Mouse (Mus musculus) olfactory bulb, adult 2 months (tissue): ENCODE measurements at regions not wholly inside any gene's neighbourhood (a gene's known extent, or its start where the extent isn't known, plus 50 kb on each side); places are given as distances from the start of the nearest gene placed in this dataset.

Source experiments
- H3K27ac ChIP-seq: fragments of 200-500 bp; 2 replicates; pipeline ENCODE4 v1.5.1; 2012; ENCODE audit warnings: low read depth, low read length; ENCODE audit not compliant: insufficient read depth
- H3K4me1 ChIP-seq: fragments of 200-500 bp; 2 replicates; pipeline ENCODE4 v1.6.1; 2012; ENCODE audit warnings: low read length; ENCODE audit not compliant: control insufficient read depth, insufficient read depth
- H3K4me3 ChIP-seq: fragments of 200-500 bp; 2 replicates; pipeline ENCODE4 v1.5.1; 2012; ENCODE audit warnings: mild to moderate bottlenecking, low read depth, low read length, moderate library complexity; ENCODE audit not compliant: insufficient read depth
- CTCF ChIP-seq: fragments of 200-500 bp; IDR thresholded peaks from 2 replicates; pipeline ENCODE4 v1.5.1; 2012; ENCODE audit warnings: low read depth, mild to moderate bottlenecking, low read length, moderate library complexity; ENCODE audit not compliant: insufficient read depth
- POLR2A ChIP-seq: fragments of 200-500 bp; IDR thresholded peaks from 2 replicates; pipeline ENCODE4 v1.6.1; 2012; ENCODE audit warnings: mild to moderate bottlenecking, low read depth, low read length, moderate library complexity; ENCODE audit not compliant: insufficient read depth
- WGBS: fragments of 180-500 bp; shearing (Covaris S2); methylation state at CpG from one replicate; pipeline ENCODE4 v1.1.7; 2018; 5-methylcytosine and 5-hydroxymethylcytosine counted together

DNA sequence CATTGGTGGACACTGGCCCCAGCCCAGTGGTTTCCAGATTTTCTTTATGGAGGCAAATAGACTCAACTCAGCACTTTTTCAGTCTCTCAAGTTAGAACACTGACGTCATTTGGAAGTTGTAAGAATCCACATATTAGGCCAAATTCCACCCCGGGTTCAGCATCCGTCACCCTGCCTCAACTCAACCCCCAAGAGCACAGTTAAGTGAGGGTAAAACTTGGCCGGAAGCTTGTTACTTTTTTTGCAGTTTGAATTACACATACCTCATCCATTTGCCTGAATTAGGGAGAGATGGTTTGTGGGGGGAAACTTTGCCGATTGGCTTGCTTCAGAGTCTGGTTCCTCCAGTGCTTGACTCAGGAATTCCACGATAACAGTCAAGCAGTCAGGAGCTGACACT is 251.9 kb downstream of the 1500009L16Rik start:
- Histone ChIP-seq H3K4me3 (no peak overlapping the region), H3K4me1 (no peaks in the 10 kb centered on the region), H3K27ac (no peak overlapping the region)
- WGBS = 75% methylated on average over 6 of the region's 6 CpGs
- TF ChIP-seq CTCF (no peak), POLR2A (no peak)

DNA sequence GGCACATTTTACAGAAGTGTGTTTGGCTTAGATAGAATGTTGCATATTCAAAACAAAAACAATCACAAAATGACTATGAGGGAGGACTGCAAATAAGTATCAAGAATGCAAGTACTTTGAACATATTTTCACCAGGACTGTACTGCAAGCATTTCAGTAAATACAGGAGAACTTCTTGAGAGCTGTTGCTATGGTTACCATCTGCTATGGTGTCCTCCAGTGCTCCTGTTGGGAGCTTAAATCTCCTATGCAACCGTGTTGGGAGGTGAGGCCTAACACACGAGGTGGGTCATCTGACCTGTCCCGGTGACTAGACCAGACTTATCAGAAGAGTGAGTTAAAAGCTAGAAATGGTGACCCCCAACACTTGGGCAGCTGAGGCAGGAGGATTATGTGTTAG is 253.9 kb downstream of the 1500009L16Rik start:
- WGBS = 45% methylated on average over 3 of the region's 3 CpGs

DNA sequence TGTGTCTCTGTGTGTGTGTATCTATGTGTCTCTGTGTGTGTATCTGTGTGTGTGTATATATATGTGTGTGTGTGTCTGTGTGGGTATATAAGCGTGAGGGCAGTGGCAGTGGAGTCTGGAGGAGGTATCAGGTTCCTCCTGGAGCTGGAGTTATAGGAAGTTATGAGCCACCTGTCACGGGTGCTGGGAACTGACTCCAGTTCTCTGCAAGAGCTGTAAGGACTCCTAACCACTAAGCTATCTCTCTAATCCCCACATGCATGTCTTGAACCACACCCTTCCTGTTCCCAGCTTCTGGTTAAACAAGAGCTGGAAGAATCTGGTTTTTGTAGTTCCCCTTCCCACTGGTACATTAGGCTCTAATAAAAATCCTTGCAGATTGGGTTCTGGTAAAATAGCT is 257.3 kb downstream of the 1500009L16Rik start:
- WGBS = 85% methylated on average over 2 of the region's 2 CpGs
- H3K27ac ChIP-seq = no peak overlapping the region
- H3K4me3 ChIP-seq = no peak overlapping the region
- H3K4me1 ChIP-seq = peaks cover 1% of the 10 kb centered on the region
- no peak for TF ChIP-seq POLR2A
- TF ChIP-seq CTCF = no peak

More for the DNA sequence above, 253.9 kb downstream of the 1500009L16Rik start:
- Histone ChIP-seq H3K27ac (no peak overlapping the region), H3K4me1 (no peaks in the 10 kb centered on the region), H3K4me3 (no peak overlapping the region)
- no peak for TF ChIP-seq CTCF
- TF ChIP-seq POLR2A = no peak

DNA sequence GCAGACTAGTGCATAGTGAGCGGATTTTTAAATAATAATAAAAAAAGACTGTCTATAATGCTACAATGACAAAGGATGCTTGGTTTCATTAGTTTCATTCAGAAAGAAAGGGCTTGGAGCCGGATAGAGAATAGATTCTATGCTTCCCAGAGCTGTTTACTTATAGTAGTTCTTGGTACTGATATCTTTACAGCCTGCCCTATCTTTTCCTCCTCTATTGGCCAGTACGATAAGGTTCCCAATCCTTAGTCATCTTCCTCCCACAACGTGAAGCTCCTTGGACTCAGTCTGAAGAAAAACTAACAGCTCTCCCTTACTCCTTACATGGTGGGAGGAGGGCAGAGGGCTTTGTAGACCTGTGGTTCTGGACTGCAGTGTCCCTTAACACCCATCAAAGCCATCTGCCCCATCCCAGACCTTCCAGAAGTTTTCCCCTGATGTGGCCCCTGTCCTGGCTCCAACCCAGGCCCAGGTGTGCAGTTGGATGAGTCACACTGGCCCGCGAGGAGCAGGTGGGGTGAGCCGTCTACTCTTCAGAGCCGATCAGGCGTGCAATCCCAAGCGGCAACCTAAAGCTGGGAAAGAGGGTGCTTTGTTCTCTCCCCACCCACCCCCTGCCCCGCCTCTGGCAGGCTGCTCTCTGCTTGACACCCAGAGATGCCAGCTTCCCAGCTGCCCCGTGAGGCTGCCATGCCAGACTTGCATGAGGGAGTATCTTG is 262.2 kb downstream of the 1500009L16Rik start:
- WGBS = 40% methylated on average over 12 of the region's 12 CpGs
- Histone ChIP-seq H3K27ac (no peak overlapping the region), H3K4me3 (no peak overlapping the region), H3K4me1 (peaks cover 5% of the 10 kb centered on the region)
- TF ChIP-seq POLR2A (no peak), CTCF (no peak)

DNA sequence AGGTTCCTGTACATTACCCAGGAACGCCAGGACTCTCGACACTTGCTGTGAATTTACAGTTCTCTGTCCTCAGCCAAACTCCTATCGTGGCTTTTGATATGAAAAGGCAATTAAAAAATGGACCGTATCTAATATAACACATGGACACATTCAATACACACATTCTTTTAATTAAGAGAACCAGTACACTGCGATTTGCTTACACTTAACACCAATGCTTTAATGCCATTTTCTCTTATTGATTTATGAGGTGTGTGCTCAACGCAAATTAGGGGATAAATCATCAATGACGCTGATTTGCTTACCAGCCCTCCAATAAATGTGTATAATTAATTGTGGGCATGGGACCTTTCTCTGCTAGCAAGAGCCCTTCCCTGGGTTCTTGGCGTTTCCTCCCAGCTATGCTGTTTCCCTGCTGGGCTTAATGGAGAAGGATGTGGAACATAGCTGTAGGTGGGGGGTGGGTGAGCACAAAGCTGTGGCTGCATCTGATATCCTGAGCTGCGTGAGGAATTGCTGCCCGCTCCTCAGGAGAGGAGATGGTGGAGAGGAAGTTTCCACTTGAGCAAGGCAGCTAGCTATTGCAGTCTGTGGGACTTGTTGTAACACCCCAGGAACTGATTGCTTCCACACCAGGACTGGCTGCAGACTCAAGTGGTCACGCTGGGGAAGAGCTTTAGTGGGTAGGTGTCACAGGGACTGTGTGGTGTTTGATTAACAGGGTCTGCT is 270.1 kb downstream of the 1500009L16Rik start:
- TF ChIP-seq CTCF (no peak), POLR2A (no peak)
- no peaks in the 10 kb centered on the region for H3K4me1 ChIP-seq
- H3K27ac ChIP-seq = no peak overlapping the region
- 81% methylated on average over 11 of the region's 11 CpGs for WGBS
- no peak overlapping the region for H3K4me3 ChIP-seq

DNA sequence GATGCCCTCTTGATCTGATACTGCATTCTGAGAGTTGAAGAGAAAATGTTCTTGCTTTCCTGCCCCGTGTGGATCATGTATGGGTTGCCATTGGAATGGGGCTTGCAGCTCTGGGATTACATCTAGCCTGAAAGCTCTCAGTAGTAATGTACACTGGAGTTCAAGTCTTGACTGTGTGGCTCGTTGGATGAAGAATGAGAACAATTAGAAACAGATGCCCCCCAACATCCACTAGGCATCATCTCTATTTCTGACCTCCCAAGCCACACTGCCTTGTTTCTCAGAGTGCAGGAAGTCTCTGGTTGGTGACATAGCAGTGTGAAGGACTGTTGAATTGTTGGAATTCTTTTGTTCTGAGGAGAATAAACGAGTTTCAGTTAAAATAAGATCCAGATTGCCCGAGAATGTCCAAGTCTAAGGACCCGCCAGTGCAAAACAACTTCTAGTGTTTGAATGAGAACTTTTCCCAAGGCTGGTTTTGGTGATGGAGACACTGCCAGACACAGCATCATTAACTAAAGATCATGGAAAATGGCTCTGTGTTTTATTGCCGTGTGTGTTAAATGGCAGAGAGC is 272.4 kb downstream of the 1500009L16Rik start:
- 61% methylated on average over 6 of the region's 6 CpGs for WGBS
- Histone ChIP-seq H3K4me3 (no peak overlapping the region), H3K27ac (no peak overlapping the region), H3K4me1 (no peaks in the 10 kb centered on the region)
- TF ChIP-seq POLR2A (no peak), CTCF (no peak)

DNA sequence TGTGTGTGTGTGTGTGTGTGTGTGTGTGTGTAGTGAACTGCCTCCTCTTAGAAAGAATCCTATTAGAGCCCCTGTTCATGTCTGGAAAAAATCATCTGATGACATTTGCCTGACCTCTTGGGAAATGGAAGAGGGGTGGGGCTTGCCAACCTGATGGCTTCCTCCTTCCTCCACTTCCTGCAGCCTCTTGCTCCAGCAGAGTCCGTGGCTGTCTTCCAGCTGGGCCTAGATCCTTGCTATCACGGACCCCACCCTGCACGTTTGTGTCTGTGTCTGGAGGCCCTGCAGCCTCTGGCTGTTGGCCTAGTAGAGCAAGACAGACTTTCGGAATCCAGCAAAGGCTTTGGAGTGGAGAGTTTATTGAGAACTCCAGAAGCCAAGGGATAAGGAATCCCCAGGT is 273.2 kb downstream of the 1500009L16Rik start:
- WGBS = 71% methylated on average over 4 of the region's 4 CpGs
- Histone ChIP-seq H3K4me3 (no peak overlapping the region), H3K27ac (no peak overlapping the region), H3K4me1 (no peaks in the 10 kb centered on the region)
- TF ChIP-seq POLR2A (no peak), CTCF (no peak)

DNA sequence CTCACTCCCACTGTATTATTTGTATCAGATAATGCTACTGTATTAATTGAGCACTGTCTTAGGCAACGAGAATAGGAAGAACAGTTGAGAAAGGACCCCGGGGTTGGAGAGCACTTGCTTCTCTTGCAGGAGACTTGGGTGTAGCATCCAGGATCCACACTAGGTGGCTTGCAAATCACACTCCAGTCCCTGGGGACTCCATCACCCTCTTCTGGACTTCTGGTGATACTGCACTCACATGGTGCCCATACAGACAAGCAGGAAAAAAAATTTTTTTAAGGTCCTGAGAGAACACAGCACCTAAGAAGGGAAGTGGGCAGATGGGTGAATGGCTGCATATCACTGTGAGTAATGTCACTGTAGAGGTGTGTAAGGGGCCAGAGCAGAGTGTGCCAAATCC is 273.8 kb downstream of the 1500009L16Rik start:
- no peak for TF ChIP-seq POLR2A
- TF ChIP-seq CTCF = no peak
- Histone ChIP-seq H3K27ac (no peak overlapping the region), H3K4me3 (no peak overlapping the region), H3K4me1 (no peaks in the 10 kb centered on the region)
- WGBS = 93% methylated on average over 2 of the region's 2 CpGs

DNA sequence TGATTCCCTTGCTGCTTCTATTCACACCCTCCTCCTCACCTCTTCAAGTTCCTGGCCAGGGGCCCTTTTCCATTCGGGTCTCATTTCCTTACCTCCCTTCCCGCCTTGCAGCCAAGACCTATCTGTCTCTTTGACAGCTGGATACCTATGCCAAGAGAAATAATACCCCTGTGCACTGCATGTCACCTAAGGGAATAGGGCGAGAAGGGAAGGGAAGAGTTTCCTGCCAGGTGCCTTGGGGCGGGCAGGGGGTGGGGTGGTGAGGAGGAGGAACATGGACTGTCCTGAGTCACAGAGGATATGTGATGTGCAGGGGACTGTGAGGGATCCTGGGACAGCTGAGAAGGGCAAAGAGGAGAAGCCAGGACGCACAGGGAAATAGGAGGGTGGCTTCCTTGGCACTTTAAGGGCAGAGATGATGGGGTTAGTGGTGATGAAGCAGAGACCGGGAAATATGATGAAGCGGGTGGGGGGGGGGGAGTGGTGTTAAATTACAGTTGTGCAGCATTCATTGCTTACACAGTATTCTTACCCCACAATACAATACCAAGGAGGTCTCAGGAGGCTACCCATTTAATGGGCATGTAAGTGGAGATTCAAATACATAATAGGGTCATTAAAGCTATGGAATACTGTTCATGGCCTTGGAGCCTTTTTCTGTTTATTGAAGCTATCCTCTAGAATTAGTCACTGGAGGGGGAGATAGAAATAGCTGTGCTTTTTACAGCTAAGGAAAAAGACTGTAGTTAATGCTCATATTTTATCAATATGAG is 278.0 kb downstream of the 1500009L16Rik start:
- 78% methylated on average over 7 of the region's 7 CpGs for WGBS
- no peak overlapping the region for H3K27ac ChIP-seq
- no peak overlapping the region for H3K4me3 ChIP-seq
- H3K4me1 ChIP-seq = no peaks in the 10 kb centered on the region
- no peak for TF ChIP-seq POLR2A
- TF ChIP-seq CTCF = no peak
